Mouse (Mus musculus): ENCODE measurements around the gene Fam43b.
"Not testable (repeated sequence)": the region's sequence is repeated elsewhere in the genome, so short reads cannot be mapped to it uniquely, and the experiment has no call there.

The Fam43b gene

GRCm38 (mm10) chr4:138395971-138396645, at the start of gene Fam43b:
Fam43b (minus strand) TSS chr4:138396528.
- DNase-seq (ENCODE audit: low read depth, low spot score) = peak; percentile 95

- no peak for DNase-seq (ENCODE audit: low read depth, low spot score)
Measured at GRCm38 (mm10) chr4:138444941-138445340, 48.6 kb upstream of the Fam43b start.

GRCm38 (mm10) chr4:138440062-138440461, 43.7 kb upstream of the Fam43b start:
- DNase-seq (ENCODE audit: low read depth, low spot score) = no peak

- peak; percentile 98 for DNase-seq (ENCODE audit: low read depth, low spot score)
Measured at GRCm38 (mm10) chr4:138434347-138435316, 38.3 kb upstream of the Fam43b start, which contains the start of gene Mul1. Mul1 (plus strand) TSS chr4:138434671.

- no peak for DNase-seq (ENCODE audit: low read depth, low spot score)
Measured at GRCm38 (mm10) chr4:138431340-138431739, 35.0 kb upstream of the Fam43b start.

- peak; percentile 58 for DNase-seq (ENCODE audit: low read depth, low spot score)
Measured at GRCm38 (mm10) chr4:138429778-138430177, 33.5 kb upstream of the Fam43b start.

GRCm38 (mm10) chr4:138426778-138427705, 30.7 kb upstream of the Fam43b start:
- peak; percentile 92 for DNase-seq (ENCODE audit: low read depth, low spot score)

- DNase-seq (ENCODE audit: low read depth, low spot score) = not testable (repeated sequence)
Measured at GRCm38 (mm10) chr4:138425604-138426003, 29.3 kb upstream of the Fam43b start.

GRCm38 (mm10) chr4:138425028-138425427, 28.7 kb upstream of the Fam43b start:
- no peak for DNase-seq (ENCODE audit: low read depth, low spot score)

- peak; percentile 84 for DNase-seq (ENCODE audit: low read depth, low spot score)
Measured at GRCm38 (mm10) chr4:138418340-138418957, 22.1 kb upstream of the Fam43b start.

- no peak for DNase-seq (ENCODE audit: low read depth, low spot score)
Measured at GRCm38 (mm10) chr4:138417882-138418281, 21.6 kb upstream of the Fam43b start.

- peak; percentile 43 for DNase-seq (ENCODE audit: low read depth, low spot score)
Measured at GRCm38 (mm10) chr4:138416414-138416813, 20.1 kb upstream of the Fam43b start.

GRCm38 (mm10) chr4:138415991-138416390, 19.7 kb upstream of the Fam43b start:
- peak; percentile 87 for DNase-seq (ENCODE audit: low read depth, low spot score)

GRCm38 (mm10) chr4:138414725-138415124, 18.4 kb upstream of the Fam43b start:
- peak; percentile 94 for DNase-seq (ENCODE audit: low read depth, low spot score)

- peak; percentile 38 for DNase-seq (ENCODE audit: low read depth, low spot score)
Measured at GRCm38 (mm10) chr4:138411504-138412121, 15.3 kb upstream of the Fam43b start.

- DNase-seq (ENCODE audit: low read depth, low spot score) = no peak
Measured at GRCm38 (mm10) chr4:138411011-138411410, 14.7 kb upstream of the Fam43b start.

- DNase-seq (ENCODE audit: low read depth, low spot score) = no peak
Measured at GRCm38 (mm10) chr4:138407479-138408194, 11.3 kb upstream of the Fam43b start.

GRCm38 (mm10) chr4:138404806-138405205, 8.5 kb upstream of the Fam43b start:
- DNase-seq (ENCODE audit: low read depth, low spot score) = peak; percentile 32

- DNase-seq (ENCODE audit: low read depth, low spot score) = no peak
Measured at GRCm38 (mm10) chr4:138396711-138397110, 383 bp upstream of the Fam43b start.
